Mouse (Mus musculus) frontal cortex, adult 2 months (tissue): Measurements from ENCODE around the gene Gjb4. TPM values are rescaled to one million over a fixed set of nuclear protein-coding genes. Genes with fewer than 3 reads are reported as not detected.
A peak's percentile ranks its signal among the peaks of the same experiment; 100 is the strongest.

Source experiments
- DNase-seq, 2 experiments: peaks; one replicate each; pipeline ENCODE4 v3.0.0; 2022; ENCODE audit warnings: low spot score in 1 of 2; ENCODE audit errors: extremely low spot score in 1 of 2
- polyA plus RNA-seq: library from polyadenylated mRNA; depleted of rRNA; stranded (reverse); fragments of >200 nt; gene quantifications from 2 replicates; pipeline ENCODE4 v1.2.3, GENCODE M21; 2012

The Gjb4 gene
- polyA plus RNA-seq, 1 experiment: not detected

DNA sequence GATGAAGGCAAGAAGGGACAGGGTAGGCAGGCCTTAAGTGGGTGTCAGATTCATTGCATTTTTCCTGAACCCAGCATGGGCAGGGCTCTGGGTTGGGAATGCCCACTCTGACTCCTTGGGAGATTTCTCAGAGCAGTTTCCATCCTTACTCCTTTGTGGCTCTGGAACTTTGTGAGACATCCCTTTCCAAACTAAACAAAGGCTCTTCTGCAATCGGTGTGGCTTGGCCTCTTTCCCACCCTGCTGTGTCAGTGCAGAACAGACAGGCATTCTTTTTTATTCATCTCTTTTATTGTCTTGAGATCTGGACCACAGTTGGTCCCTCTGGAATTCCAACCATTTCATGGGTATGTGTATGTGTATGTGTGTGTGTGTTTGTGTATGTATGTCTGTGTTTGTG is 1.3 kb downstream of the Gjb4 start:
- no peak for DNase-seq

DNA sequence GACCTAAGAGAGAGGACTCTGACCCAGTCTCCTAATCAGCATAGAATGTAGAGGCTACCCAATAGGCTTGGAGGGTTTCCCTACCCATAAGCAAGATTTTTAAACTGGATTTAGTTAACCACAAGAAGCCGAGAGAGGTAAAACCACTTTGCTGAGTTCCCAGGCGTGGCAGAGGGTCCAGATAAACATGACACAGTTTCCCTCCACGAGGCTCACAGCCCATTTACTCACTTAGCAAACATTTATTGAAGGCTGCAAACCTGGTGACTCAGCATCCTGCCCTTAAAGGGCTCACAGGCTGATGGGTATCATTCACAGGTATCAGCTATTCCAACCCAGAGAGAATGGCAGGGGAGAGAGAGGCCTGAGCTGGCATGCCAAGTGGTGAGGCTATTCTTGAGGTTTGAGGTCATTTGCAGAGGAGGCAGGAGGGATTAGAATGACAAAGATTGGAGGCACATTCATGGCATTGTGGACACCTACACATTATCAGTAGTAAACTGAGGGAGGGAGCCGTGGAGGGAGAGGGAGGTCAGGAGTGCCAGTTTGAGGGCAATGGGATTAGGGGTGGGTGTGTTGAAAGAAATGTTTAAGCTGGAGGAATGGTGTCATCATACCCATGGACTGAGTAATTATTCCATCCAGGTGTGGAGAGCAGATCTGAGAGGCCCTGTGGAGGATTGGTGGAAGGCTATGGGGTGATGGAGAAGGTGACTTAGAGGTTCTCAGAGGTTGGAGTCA is 4.2 kb downstream of the Gjb4 start:
- DNase-seq: no peak

DNA sequence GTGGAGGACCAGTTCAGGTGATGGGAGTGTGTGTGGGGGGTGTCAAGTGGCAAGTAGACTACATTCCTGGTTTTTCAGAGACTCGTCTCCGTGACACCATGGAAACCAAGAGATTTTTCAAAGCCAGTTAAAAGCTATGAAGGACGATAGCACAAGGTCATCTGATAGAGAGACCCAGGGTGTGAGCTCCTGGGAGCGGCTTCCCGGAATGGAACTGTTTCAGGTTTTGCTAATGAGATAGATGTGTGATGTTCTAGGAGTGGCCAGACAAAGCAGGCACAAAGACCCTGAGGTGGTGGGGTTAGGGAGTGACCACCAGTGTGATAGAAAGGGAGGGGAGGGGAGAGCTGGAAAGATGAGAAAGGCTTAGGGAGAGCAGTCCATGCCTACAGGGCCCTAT is 8.9 kb downstream of the Gjb4 start:
- no peak for DNase-seq

DNA sequence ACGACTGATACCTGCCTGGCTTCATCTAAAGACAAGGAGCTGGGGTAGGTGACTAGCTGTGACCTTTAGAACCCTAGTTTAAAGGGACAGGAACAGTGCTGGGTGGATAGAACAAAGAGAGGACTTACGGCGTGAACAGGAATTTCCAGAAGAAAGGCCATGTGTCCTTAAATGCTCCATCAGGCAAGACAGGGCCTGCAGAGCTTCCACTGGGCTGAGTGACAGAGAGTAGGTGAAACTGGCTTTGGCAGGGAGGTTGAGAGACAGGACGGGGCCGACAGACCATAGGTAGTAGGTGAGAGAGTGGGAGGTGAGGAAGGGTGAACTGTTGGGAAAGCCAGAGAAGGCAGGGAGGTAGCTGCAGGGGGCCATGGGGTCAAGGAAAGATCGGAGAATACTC is 12.5 kb downstream of the Gjb4 start:
- DNase-seq: no peak

DNA sequence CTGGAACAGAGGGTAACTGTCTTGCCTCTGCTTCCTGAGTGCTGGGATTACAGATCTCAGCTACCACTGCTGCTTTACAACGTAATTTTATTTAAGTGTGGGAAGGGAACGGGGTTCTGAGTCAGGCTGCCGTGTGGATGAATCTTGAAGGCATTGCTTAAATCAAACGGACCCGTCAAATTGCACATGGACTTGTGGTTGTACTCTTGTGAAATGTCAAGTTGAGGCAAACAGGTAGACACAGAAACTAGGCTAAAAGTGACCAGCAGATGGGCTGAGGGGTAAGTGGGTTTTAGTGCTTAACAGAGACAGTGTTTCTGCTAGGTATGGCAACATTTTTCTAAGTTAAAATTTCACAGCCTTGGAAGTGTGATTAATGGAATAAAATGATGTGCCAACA is 16.2 kb downstream of the Gjb4 start:
- no peak for DNase-seq

DNA sequence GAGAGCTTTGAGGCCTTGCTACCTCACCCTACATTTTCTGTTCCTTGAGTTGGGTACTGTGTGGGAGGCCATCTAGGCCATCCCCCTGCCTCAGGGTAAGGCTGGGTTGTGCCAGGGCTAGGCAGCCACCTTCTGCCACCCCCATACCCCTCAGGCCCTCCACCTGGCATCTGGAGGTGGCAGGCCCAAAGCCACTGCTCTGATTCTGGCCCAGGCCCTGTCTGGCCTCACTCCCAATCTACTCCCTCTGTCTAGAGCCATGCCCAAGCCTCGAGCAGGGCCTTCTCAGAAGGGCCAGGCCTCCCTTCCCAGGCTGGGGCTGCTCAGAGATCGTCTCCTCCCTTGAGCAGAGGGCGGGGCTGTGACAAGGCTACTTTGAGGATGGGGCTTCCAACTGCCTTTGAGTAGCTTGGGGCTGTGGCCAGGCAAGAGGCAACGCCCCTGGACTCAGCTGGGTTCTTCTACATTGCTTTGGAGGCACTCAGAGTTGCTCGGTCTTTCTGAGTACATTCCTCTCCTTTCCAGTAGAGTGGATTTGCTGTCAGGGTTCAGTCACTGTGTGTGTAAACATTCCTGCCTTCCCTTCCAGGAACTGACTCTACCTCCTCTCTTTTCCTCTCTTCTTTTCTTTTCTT is 18.9 kb downstream of the Gjb4 start:
- no peak for DNase-seq

DNA sequence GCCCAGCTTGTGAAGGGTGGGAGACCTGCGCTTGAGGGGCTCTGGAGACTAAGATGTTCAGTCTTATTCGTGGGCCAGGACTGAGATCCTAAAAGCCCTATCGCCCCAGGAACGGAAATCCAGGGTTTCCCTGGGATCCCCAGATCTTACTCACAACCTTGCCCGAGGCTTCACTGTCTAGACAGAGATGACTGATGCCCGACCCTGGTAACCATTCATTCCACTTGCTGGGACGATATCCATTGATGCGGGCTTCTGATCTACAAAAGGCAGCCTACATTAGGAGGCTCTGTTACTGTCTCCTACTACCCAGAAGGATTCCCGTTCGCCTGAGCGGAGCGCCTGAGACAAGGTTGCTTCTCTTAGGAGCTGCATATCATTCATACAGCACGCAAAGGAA is 22.7 kb downstream of the Gjb4 start:
- no peak for DNase-seq

DNA sequence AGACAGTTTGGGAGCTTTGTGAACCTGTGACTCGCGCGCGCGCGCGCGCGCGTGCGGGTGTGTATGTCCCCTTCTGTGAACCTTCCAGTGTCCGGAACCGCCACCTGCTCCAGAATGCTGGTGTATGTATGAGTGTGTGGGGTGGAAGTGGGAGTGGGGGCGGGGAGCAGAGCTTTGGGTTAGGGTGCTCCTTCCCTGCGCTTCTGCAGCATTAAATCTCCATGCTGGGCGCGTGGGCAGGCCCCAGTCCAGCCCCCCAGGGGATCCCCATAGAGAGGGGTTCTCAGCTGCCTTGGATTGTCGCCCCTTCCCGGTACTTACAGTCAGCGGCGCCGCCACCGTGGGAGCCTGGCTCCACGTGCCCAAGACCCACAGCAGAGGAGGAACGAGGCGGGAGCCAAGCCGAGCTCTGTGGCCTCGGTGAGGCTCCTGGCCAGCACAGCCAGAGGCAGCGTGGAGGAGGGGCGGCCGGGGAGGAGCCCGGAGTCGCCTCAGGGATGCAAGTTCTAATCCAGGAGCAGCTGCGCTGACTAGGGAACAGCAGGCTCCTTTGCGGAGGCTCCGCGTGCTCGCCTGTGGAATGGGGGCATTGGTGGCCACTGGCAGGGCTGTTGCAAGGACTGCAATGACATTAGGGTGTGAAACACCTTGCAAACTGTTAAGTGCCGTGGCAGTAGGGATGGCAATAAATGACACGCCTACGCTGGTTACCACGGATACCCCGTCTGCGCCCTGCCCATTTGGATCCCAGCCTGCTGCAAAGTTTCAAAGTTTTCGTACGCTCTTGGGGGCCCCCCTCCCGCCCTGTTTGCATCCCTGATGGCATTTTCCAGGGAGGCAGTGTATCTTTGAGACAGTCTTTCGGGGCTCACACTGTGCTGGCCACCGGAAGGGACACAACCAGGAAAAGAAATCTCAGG is 23.4 kb downstream of the Gjb4 start, which contains the start of gene Gjb3:
Gjb3 (minus strand) TSS at position 664 of the 920 bp plus-strand sequence.
- no peak for DNase-seq

DNA sequence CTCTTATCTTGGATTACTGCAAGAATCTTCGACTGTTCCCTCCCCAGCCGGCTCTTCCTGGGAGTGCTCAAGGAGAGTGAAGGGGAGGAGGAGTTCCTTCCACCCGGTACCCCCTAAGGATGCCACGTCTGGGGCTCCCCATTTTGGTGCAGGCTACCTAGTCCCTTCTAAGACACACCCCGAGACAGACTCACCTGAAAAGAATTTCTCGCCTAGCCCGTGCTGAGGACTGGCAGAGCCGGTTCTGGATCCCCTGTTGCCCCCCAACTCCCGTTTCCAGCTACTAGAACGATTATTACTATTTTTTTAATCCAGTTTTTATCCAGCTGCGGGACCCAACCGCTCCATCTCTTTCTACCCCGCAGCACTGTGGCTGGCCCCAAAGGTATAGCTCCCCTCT is 24.1 kb downstream of the Gjb4 start:
- no peak for DNase-seq

DNA sequence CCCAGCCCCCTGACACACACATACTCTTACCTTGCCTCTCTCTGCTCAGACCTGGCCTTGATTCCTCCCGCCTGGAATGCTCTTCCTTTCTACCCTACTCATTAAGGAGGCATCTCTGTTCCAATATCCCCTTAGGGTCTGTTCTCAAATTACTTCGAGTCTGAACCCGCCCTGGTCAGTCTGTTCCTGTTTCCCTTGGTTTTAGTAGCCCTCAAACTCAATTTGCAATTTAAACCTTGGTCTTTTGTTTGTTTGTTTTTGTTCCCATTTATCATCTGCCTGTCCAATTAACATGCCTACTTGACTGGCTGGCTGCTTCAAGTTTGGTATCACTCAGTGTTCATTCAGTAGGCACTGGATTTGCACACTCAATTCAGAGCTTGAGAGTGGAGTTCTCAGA is 24.8 kb downstream of the Gjb4 start:
- no peak for DNase-seq

DNA sequence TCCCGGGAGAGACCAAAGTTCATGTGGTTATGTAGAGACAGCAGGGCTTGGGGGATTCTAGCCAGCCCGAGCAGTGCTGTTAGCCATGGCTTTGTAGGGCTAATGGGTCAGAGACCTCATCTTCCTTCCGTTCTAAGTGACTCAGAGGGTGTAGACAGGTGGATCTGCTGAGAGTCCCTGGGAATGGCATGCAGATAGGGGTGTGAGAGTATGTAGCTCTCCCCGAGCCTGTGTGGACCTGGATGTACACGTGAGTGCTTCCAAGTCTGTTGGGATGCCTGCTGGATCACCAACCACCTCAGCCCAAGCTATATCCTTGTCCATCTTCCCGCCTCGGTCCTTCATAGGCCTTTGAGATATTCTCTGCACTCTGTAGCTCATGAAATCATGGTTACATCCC is 25.5 kb downstream of the Gjb4 start:
- no peak for DNase-seq

DNA sequence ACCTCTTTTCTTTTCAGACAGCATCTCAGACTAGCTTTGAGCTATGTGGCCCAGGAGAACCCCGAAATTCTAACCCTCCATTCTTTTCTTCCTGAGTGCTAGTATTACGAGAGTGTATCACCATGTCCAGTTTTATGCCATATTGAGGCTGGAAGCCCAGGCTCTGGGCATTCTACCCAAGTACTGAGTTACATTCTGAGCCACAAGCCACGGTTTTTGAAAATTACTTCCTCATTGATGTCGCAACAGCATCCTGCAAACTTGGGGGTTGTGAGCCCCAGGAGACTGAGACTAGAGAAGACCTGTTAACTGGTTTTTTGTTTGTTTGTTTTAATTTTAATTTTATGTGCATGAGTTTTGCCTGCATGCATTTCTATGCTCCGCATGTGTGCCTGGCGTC is 26.1 kb downstream of the Gjb4 start:
- DNase-seq: no peak

DNA sequence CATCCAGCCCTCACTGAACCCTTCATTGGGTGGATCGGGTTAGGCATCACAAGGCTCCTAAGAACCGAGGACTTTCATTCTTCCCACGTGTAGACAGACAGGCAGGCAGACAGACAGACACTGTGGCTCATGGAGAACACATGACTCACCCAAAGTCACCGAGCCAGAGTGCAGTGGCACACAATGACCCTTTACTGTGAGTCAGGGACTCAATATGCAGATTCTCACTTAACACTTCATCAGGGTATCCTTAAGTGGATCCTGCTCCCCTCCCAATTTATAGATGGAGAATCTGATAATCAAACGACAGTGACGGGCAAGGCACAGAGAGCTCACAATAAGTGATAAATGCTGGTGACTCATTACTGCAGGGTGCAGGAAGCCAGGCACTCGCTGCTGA is 26.6 kb downstream of the Gjb4 start:
- no peak for DNase-seq

DNA sequence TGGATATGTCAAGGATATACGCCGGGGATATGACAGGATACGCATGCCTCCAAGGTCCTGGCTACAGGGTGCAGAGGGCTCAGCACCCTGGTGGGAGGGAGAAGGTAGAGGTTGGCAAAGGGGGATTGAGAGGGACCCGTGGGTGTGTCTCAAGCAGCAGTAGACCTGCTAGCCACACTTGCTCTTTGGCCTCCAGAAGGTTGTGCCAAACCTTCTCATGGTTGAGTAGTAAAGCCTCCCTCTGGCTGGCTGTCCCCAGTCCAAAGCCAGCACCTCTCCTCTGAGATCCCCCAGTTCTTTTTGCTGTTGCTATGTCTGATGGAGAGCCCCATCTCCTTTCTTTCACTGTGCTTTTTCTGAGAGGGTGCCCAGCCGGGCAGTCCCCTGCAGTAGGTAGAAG is 28.6 kb downstream of the Gjb4 start:
- no peak for DNase-seq

DNA sequence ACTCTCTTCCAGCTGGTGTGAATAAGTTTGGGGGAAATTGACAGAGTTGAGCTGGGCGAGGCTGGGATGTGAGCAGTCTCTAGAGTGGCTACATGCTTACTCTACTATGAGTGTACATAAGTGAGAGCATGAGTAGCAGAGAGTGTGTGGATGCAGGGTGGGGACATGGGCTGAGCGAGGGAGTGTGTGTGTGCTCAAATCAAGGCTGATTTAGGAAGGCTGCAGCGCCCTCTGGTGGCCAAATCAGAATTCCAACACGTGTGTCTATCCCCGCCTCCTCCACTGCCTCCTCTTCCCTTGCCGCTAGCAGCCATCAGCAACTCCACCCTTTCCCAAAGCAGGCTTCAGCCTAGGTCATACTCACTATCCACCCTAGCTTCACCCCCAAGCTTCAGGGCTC is 29.1 kb downstream of the Gjb4 start:
- DNase-seq: peak; percentile 28 to 91

DNA sequence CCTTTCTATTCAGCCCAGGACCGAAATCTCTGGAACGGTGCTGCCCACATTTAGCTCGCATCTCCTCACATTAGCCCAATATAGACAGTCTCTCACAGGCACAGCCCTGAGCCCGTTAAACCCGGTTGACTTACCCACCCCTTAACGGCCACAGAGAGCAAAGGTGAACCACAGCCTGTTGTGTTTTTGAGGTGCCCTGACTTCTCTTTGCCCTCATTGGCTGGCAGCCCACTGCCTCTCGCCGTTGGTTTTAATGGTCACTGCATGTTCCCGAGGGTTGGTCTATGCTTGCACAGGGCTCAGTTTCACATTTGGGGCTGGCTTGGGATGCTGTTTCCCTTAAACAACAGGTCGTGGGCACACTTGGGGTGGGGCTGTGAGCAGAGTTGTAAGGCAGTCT is 29.6 kb downstream of the Gjb4 start:
- DNase-seq: no peak

DNA sequence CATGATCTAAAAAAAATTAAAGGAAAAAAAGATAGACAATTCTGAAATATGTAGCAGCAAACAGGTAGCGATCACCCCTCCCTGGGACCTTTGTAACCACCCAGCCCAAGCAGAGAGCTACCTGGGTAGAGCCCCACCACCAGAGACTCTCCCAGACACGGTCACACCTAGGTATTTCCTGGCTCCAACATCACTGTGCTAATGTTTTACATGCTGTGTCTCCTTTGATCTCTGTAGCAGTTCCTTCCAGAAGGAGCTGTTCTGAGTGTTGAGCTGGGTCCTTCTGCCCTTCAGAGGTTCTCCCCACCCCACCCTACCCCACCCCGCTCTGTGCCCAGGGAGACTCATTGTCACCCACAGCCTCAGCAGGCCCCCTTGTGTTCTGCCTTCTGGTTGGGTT is 30.2 kb downstream of the Gjb4 start:
- no peak for DNase-seq

DNA sequence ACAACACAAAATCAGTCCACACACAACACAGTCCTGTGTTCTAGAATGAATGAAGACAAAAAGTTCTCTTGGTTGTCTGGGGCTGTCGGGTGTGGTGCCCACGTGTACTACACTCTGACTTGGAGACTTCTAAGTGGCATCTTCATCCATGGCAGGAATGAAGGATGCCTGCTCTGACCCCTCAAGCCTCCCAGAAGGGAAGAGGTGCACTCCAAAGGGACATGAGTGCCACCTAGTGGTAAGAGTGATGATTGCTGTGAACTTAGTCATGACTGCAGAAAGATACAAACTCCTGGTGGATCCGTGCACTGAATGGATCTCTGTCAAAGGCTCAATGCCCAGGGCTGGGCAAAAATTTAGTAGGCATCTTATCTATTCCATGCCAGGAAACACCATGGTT is 34.3 kb downstream of the Gjb4 start:
- DNase-seq: peak; percentile 21 to 89

DNA sequence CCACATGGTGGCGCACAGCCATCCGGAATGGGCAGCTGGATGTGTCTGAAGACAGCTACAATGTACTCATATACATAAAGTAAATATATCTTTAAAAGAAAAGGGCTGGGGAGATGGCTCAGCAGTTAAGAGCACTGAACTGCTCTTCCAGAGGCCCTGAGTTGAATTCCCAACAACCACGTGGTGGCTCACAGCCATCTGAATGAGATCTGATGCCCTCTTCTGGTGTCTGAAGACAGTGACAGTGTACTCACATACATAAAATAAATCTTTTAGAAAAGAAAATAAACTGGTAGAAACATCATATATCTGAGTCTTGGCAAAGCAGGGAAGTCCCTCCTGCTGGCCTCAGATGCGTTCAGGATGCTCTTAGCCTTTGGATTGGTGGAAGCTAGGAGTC is 36.7 kb downstream of the Gjb4 start:
- peak in 1 of 2 experiments; percentile 53 for DNase-seq

DNA sequence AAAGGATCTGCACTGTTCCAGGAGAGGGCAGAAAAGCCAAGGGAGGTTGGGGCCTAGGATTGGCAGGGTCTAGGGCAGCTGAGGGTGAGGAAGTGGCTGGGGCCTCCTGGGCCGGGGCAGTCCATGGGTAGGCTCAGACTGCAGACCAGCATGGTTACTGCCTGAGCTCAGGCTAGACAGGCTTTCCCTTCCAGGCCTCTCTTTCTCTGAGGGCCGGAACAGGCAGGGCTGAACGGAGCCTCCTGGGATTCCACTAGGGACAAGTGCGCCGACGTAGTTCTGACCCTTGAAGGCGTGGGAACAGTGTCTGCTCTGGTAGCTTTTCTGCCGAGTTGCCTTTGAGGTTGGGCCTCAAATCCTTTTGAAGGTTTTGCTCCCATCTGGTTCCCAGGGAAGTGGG is 38.1 kb downstream of the Gjb4 start:
- DNase-seq: no peak

DNA sequence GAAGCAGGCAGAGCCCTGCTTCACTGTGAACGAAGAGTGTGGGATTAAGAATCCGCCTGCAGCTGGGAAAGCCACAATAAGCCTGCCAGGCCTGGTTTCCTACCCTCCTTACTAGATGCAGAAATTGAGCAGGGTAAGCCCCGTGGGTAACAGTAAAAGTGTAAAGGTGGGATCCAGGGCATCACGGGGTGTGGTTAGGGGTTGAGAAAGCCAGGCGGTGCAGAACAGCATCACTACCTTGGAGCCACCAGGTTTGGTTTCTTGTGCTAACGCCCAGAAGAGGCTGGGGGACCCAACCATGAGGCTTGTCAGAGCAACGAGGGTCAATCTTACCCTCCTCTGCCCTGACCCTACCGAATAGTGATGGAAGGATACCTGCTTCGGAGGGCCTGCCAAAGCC is 39.3 kb downstream of the Gjb4 start:
- peak in 1 of 2 experiments; percentile 15 for DNase-seq
